Mouse (Mus musculus) kidney, adult 2 months (tissue): ENCODE data around the gene Slc2a1. TPM values are rescaled to one million over a fixed set of nuclear protein-coding genes. Genes with fewer than 3 reads are reported as not detected.

Experiments used
- DNase-seq: peaks from one replicate; pipeline ENCODE4 v3.0.0; 2021
- H3K27ac ChIP-seq: fragments of 200-500 bp; 2 replicates; pipeline ENCODE4 v1.5.1; 2012; ENCODE audit warnings: low read depth, low read length, control low read depth, inconsistent platforms; ENCODE audit not compliant: insufficient read depth
- H3K27me3 ChIP-seq: fragments of 200-500 bp; replicated peaks from 2 replicates; pipeline ENCODE4 v1.6.1; 2012; ENCODE audit warnings: mild to moderate bottlenecking, moderate library complexity, low read length, inconsistent platforms; ENCODE audit not compliant: control insufficient read depth, insufficient read depth
- H3K36me3 ChIP-seq: fragments of 200-500 bp; 2 replicates; pipeline ENCODE4 v1.6.1; 2012; ENCODE audit warnings: mild to moderate bottlenecking, moderate library complexity, low read length, inconsistent platforms; ENCODE audit not compliant: control insufficient read depth, insufficient read depth
- H3K4me1 ChIP-seq: fragments of 200-500 bp; 2 replicates; pipeline ENCODE4 v1.6.1; 2011; ENCODE audit warnings: low read length; ENCODE audit not compliant: control insufficient read depth, insufficient read depth
- H3K4me3 ChIP-seq: fragments of 200-500 bp; 2 replicates; pipeline ENCODE4 v1.5.1; 2011; ENCODE audit warnings: mild to moderate bottlenecking, low read depth, low read length, control low read depth; ENCODE audit not compliant: insufficient read depth
- CTCF ChIP-seq: fragments of 200-500 bp; conservative IDR thresholded peaks from 2 replicates; pipeline ENCODE4 v1.5.1; 2011; ENCODE audit warnings: low read depth, mild to moderate bottlenecking, control low read depth, low read length, moderate library complexity, mixed read lengths; ENCODE audit not compliant: insufficient read depth, insufficient read length
- POLR2A ChIP-seq: fragments of 200-500 bp; IDR thresholded peaks from one replicate; pipeline ENCODE4 v1.6.1; 2011; ENCODE audit warnings: low read depth, low read length, control low read depth
- WGBS: fragments of 180-500 bp; shearing (Covaris S2); methylation state at CpG from one replicate; pipeline ENCODE4 v1.1.7; 2018; 5-methylcytosine and 5-hydroxymethylcytosine counted together
- polyA plus RNA-seq: library from polyadenylated mRNA; depleted of rRNA; stranded (reverse); fragments of >200 nt; gene quantifications from 2 replicates; pipeline ENCODE4 v1.2.3, GENCODE M21; 2012

Slc2a1 gene
- polyA plus RNA-seq, 1 experiment = 78.4 TPM

DNA sequence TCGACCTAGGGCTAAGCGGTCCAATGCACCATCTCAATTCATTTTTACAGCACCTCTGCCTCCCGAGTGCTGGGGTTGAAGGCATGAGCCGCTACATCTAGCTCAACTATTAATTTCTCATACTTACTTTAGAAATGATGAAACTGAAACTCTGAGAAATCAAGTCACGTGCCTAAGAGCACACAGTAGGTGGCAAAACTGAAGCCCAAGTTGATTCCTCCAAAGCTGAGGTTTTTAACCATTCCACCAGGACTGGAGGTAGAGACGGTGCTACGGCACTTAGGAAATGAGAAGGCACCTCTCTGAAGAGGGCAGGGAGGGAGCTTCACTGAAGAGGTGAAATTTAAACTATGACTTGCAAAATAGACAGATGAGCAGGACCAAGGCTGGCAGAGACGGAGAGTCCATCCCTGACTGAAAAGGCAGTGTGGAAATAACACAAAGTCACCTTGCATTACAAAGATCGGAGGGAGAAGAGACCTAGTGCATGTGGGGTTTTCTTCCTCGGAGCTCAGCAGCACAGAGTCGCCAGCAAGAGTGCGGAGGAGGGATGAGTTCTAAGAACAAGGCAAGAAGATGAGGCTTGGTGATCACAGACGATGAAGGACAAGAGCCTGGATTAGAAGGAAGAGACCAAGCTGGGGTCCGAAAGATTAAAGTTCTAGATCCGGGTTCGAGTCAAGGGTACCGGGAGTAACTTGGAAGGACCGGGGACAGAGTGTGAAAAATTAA, 64.6 kb downstream of the Slc2a1 start:
- no peak for DNase-seq
- Histone ChIP-seq H3K4me3 (peak overlapping the region; percentile 72), H3K27me3 (no peaks in the 10 kb centered on the region), H3K4me1 (peaks cover 7% of the 10 kb centered on the region; the same call in 1 of the 2 replicates), H3K27ac (peak overlapping the region; percentile 62; the same call in 1 of the 2 replicates), H3K36me3 (no peaks in the 10 kb centered on the region; the same call in 1 of the 2 replicates)
- WGBS = 22% methylated on average over 18 of the region's 18 CpGs
- no peak for TF ChIP-seq POLR2A
- TF ChIP-seq CTCF = no peak

GRCm38 (mm10) chr4:119173851-119174453, 65.4 kb downstream of the Slc2a1 start, which contains the start of gene Zfp691:
TSS of gene Zfp691 (minus strand) at chr4:119174195.
- H3K4me3 ChIP-seq = peak within 1 kb of the TSS; percentile 72
- peak; percentile 99 for DNase-seq
- under 1% methylated on average over 40 of the region's 40 CpGs for WGBS
- no peak for TF ChIP-seq CTCF
- peak; percentile 78 for TF ChIP-seq POLR2A
- H3K27me3 ChIP-seq = no peaks in the 10 kb centered on the region
- H3K4me1 ChIP-seq = peaks cover 7% of the 10 kb centered on the region; the same call in 1 of the 2 replicates
- no peaks in the 10 kb centered on the region; the same call in 1 of the 2 replicates for H3K36me3 ChIP-seq
- H3K27ac ChIP-seq = peak within 1 kb of the TSS; percentile 62

GRCm38 (mm10) chr4:119177702-119178101, 69.2 kb downstream of the Slc2a1 start:
- Histone ChIP-seq H3K27me3 (no peaks in the 10 kb centered on the region), H3K4me1 (peaks cover 5% of the 10 kb centered on the region; the same call in 1 of the 2 replicates), H3K27ac (peak overlapping the region; percentile 31; the same call in 1 of the 2 replicates), H3K4me3 (no peak overlapping the region), H3K36me3 (no peaks in the 10 kb centered on the region)
- peak; percentile 32 for DNase-seq
- TF ChIP-seq CTCF (no peak), POLR2A (no peak)
- WGBS = 72% methylated on average over 5 of the region's 5 CpGs

DNA sequence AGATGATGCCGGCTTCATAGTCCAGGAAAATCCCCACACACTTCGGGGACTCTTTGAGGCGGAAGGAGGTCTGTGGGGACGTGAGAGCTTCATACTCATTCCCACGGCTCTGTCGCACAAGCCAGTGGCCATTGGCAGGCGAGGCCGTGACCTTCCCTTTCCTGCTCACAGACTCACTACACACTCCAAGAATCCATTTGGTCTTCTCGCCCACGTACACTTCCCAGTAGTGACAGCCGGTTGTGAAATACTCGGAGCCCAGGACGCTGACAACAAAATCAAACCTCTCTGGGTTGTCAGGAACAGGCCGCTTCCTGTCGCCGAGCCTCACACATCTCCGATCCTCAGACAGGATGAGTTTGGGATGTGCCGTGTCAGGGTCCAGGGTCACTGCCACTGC, 69.8 kb downstream of the Slc2a1 start:
- 48% methylated on average over 18 of the region's 18 CpGs for WGBS
- H3K27me3 ChIP-seq = no peaks in the 10 kb centered on the region
- peak; percentile 51 for DNase-seq
- H3K27ac ChIP-seq = peak overlapping the region; percentile 31; the same call in 1 of the 2 replicates
- no peaks in the 10 kb centered on the region for H3K36me3 ChIP-seq
- TF ChIP-seq CTCF (no peak), POLR2A (no peak)
- H3K4me1 ChIP-seq = no peaks in the 10 kb centered on the region
- no peak overlapping the region for H3K4me3 ChIP-seq

GRCm38 (mm10) chr4:119180133-119180707, 71.7 kb downstream of the Slc2a1 start:
- H3K36me3 ChIP-seq = no peaks in the 10 kb centered on the region
- no peak for TF ChIP-seq CTCF
- no peak for TF ChIP-seq POLR2A
- DNase-seq = no peak
- 68% methylated on average over 4 of the region's 4 CpGs for WGBS
- H3K4me3 ChIP-seq = no peak overlapping the region
- H3K27ac ChIP-seq = no peak overlapping the region
- no peaks in the 10 kb centered on the region for H3K27me3 ChIP-seq
- H3K4me1 ChIP-seq = no peaks in the 10 kb centered on the region

DNA sequence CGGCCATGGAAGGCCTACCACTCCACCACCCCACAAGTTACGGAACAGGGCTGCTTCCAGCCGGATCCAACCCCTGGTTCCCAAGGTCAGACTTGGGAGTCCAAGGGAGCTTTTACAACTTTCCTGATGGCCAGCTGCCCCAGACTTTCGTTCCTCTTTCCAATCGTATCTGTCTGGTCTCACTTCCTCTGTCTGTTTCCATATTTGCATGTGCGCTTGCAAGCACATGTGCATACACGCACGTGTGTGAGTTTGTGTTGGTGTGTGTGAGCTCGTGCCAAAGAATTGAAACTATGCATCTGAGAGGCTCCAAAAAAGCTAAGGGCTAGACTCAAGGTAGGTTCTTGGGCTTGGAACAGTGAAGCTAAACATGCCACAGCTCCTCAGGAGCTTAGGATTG, 72.9 kb downstream of the Slc2a1 start:
- Histone ChIP-seq H3K27ac (no peak overlapping the region), H3K4me3 (no peak overlapping the region), H3K4me1 (no peaks in the 10 kb centered on the region), H3K27me3 (no peaks in the 10 kb centered on the region), H3K36me3 (no peaks in the 10 kb centered on the region)
- WGBS = 81% methylated on average over 9 of the region's 9 CpGs
- TF ChIP-seq CTCF (no peak), POLR2A (no peak)
- peak; percentile 20 for DNase-seq

GRCm38 (mm10) chr4:119183525-119183924, 75.0 kb downstream of the Slc2a1 start:
- Histone ChIP-seq H3K36me3 (no peaks in the 10 kb centered on the region), H3K27me3 (no peaks in the 10 kb centered on the region), H3K4me3 (no peak overlapping the region), H3K4me1 (no peaks in the 10 kb centered on the region), H3K27ac (no peak overlapping the region)
- no peak for TF ChIP-seq POLR2A
- no peak for TF ChIP-seq CTCF
- DNase-seq = no peak
- WGBS = 37% methylated on average over 1 of the region's 1 CpGs
